Mouse (Mus musculus): ENCODE data around the gene Sae1.

- no peak for TF ChIP-seq CTCF (IDR thresholded peaks at IDR 0.05; ENCODE audit: control insufficient read depth, insufficient read depth, low read length)
- no peak for TF ChIP-seq POLR2A (IDR thresholded peaks at IDR 0.05; ENCODE audit: borderline replicate concordance, control insufficient read depth, low read depth, low read length)
Measured at GRCm38 (mm10) chr7:16324661-16325060, 62.9 kb downstream of the Sae1 start.

Measured in bone marrow, adult 2 months (tissue).